Mouse (Mus musculus): ENCODE data around the gene Cmc1.

Gene Cmc1

GRCm38 (mm10) chr9:118031694-118032093 lies 118.3 kb downstream of the Cmc1 start:
- DNase-seq (ENCODE audit: extremely low spot score, low spot score): no peak

DNA sequence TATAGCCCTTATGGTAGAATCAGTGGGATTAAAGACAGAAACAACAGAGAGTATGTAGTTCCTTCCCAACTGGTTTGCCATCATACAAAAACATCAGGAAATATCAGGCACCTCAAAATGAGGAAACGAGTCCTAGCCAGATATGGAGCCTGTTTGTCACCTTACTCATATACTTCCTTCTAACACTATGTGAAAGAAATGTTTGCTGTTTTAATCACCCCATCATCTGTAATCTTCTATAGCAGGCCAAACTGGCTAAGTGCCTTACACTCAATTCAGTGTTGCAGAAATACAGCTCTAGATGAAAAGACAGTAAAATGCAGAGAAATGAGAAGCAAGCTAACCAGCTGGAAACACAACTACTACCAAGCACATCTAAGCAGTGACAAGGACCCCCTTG lies 119.7 kb downstream of the Cmc1 start:
- DNase-seq (ENCODE audit: extremely low spot score, low spot score): no peak

DNA sequence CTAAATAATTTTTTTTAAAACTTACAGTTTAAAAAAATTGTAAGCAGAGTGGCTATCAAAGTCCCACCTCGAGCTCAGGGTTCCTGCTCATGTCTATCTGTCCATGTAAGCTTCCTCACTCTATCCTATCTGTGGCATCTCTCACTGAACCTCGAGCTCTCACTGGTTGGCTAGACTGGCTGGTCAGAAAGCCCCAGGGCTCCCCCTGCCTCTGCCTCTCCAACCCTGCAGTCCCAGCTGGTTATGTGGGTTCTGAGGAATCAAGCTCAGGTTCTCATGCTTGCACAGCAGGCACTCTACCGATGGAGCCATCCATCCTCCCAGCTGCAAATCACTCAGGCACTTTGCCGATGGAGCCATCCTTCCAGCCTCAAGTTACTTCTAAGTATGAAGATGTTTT lies 120.5 kb downstream of the Cmc1 start:
- no peak for DNase-seq (ENCODE audit: extremely low spot score, low spot score)

- DNase-seq (ENCODE audit: extremely low spot score, low spot score): no peak
Measured at GRCm38 (mm10) chr9:118024966-118025365, 125.0 kb downstream of the Cmc1 start.
